Mouse (Mus musculus) E14TG2a.4 (cell line): ENCODE measurements at regions not wholly inside any gene's neighbourhood (a gene's known extent, or its start where the extent isn't known, plus 50 kb on each side); places are given as distances from the start of the nearest gene placed in this dataset.

Source experiments
- CTCF ChIP-seq: conservative IDR thresholded peaks from 2 replicates; pipeline ENCODE4 v1.5.1; 2014; ENCODE audit warnings: low read length
- NANOG ChIP-seq: IDR thresholded peaks from 2 replicates; pipeline ENCODE4 v1.6.1; 2014; ENCODE audit warnings: borderline replicate concordance, low read length, mixed read lengths
- POU5F1 ChIP-seq: IDR thresholded peaks from 2 replicates; pipeline ENCODE4 v1.6.1; 2014; ENCODE audit warnings: low read length, borderline replicate concordance

GRCm38 (mm10) chr14:114912271-114912670 is 179.7 kb upstream of the Gpc5 start:
- TF ChIP-seq CTCF = no peak
- TF ChIP-seq NANOG = no peak
- TF ChIP-seq POU5F1 = no peak
